Mouse (Mus musculus): ENCODE results near the gene Ppm1n.

- TF ChIP-seq CTCF (IDR thresholded peaks at IDR 0.05) (no peak), EP300 (IDR thresholded peaks at IDR 0.05) (no peak)
Measured at GRCm38 (mm10) chr7:19301461-19302263, 21.8 kb upstream of the Ppm1n start.
